ENCODE assay signal across 8 mouse cellular contexts in the genomic region with DNA sequence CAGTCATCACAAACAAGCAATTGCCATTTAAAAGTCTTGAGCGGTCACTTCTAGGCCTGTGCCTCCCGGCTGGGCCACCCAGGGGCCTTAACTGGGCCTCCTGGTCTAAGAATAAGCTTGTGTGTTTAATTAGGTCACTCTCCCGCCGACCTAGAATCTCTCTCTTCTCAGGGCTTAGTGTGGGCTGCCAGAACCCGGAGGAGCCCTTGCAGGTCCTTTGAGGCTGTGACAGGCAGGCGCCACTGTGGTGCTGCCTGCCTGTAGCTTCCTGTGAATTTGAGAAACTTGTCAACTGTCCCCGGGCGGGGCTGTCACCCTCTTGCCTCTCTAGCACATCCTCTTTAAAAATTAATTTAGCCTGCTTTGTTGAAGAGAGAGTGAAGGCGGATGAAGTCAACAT. TPM values are rescaled to one million over a fixed set of nuclear protein-coding genes. Genes with fewer than 3 reads are reported as not detected.
A peak's percentile ranks its signal among the peaks of the same experiment; 100 is the strongest.
DNase-seq lines count a peak whose midpoint lies in the region; ATAC-seq and TF ChIP-seq lines count a peak whose summit lies in the region.
"Had no signal": no experiment of that assay in that cellular context is flagged by ENCODE, and none has a peak within 500 bp of the region (broad histone marks: within the 10 kb centered on the region; RNA-seq: fewer than 3 reads in every experiment).

No protein-coding gene starts in this region.

- WGBS in midbrain, postnatal 0 days: 43% methylated on average over 9 of the region's 9 CpGs
- WGBS in midbrain, embryonic 15.5 days: 53% methylated on average over 9 of the region's 9 CpGs

- no peak for ATAC-seq in midbrain, postnatal 0 days (ENCODE audit: low FRiP score)
- no peak for ATAC-seq in midbrain, embryonic 15.5 days (replicated peaks)

- TF ChIP-seq CTCF in midbrain, postnatal 0 days (IDR thresholded peaks at IDR 0.05): no peak

- H3K27ac ChIP-seq in midbrain, postnatal 0 days (ENCODE audit: low read depth, low read length): no peak overlapping the region
- no peak overlapping the region for H3K27ac ChIP-seq in midbrain, embryonic 15.5 days

- H3K27me3 ChIP-seq in midbrain, postnatal 0 days (ENCODE audit: insufficient read depth, low read length): no peaks in the 10 kb centered on the region
- H3K27me3 ChIP-seq in midbrain, embryonic 15.5 days (replicated peaks): no peaks in the 10 kb centered on the region

- H3K4me3 ChIP-seq in midbrain, postnatal 0 days (ENCODE audit: low read depth, low read length): no peak overlapping the region
- H3K4me3 ChIP-seq in midbrain, embryonic 15.5 days: no peak overlapping the region
- H3K4me3 ChIP-seq: megakaryocyte, embryonic 14.5 days had no signal

- no peak overlapping the region for H3K9ac ChIP-seq in midbrain, postnatal 0 days (replicated peaks; ENCODE audit: low read length, poor library complexity, severe bottlenecking)
- H3K9ac ChIP-seq in midbrain, embryonic 15.5 days: no peak overlapping the region

- H3K4me2 ChIP-seq in midbrain, postnatal 0 days (ENCODE audit: low read depth, low read length, poor library complexity, severe bottlenecking): no peak overlapping the region
- no peak overlapping the region for H3K4me2 ChIP-seq in midbrain, embryonic 15.5 days

- H3K4me1 ChIP-seq in midbrain, postnatal 0 days (ENCODE audit: insufficient read depth, low read length): peaks cover 5% of the 10 kb centered on the region; the same call in 1 of the 2 replicates
- H3K4me1 ChIP-seq in midbrain, embryonic 15.5 days: no peaks in the 10 kb centered on the region

- peak; percentile 7 for DNase-seq in midbrain, postnatal 0 days (ENCODE audit: low spot score)
- DNase-seq in cerebellum, postnatal 36 days: peak; percentile 21 to 30
- DNase-seq in kidney, postnatal 36 days: peak; percentile 19 to 51
- peak; percentile 29 for DNase-seq in skeletal muscle tissue, adult 2 months (ENCODE audit: low read depth, low spot score)
- DNase-seq in adrenal gland, postnatal 14 days: no peak
- DNase-seq in urinary bladder, postnatal 14 days (ENCODE audit: low spot score): no peak

- H3K36me3 ChIP-seq in midbrain, postnatal 0 days (ENCODE audit: insufficient read depth, low read length): no peaks in the 10 kb centered on the region
- no peaks in the 10 kb centered on the region for H3K36me3 ChIP-seq in midbrain, embryonic 15.5 days (replicated peaks)

- H3K9me3 ChIP-seq in midbrain, postnatal 0 days (ENCODE audit: low read length): no peaks in the 10 kb centered on the region
- H3K9me3 ChIP-seq in midbrain, embryonic 15.5 days: no peaks in the 10 kb centered on the region

RNA-seq across cellular contexts. Expression of a gene that starts 45.2 kb away (rescaled TPM):
- total RNA-seq in midbrain, postnatal 0 days (2014; rRNA removed): 80.0 and 82.2 TPM in 2 replicates
- polyA plus RNA-seq in midbrain, postnatal 0 days (2015; fragmentation: Nextera tagmentation; extraction: Ambion mirVana): 44.9 and 47.7 TPM in 2 replicates
- 57.4 and 60.4 TPM in 2 replicates for polyA plus RNA-seq in midbrain, embryonic 15.5 days (2015; fragmentation: Nextera tagmentation; extraction: Ambion mirVana)
- total RNA-seq in adrenal gland, postnatal 14 days (2021): 19.1 and 24.3 TPM in 2 replicates

RNA-seq across cellular contexts. Expression of a gene that starts 53.2 kb away (rescaled TPM):
- total RNA-seq in midbrain, postnatal 0 days (2014; rRNA removed): 2.6 and 5.8 TPM in 2 replicates
- 4.8 and 5.0 TPM in 2 replicates for polyA plus RNA-seq in midbrain, postnatal 0 days (2015; fragmentation: Nextera tagmentation; extraction: Ambion mirVana)
- 6.7 and 8.8 TPM in 2 replicates for polyA plus RNA-seq in midbrain, embryonic 15.5 days (2015; fragmentation: Nextera tagmentation; extraction: Ambion mirVana)
- 9.3 and 10.4 TPM in 2 replicates for total RNA-seq in adrenal gland, postnatal 14 days (2021)

Comparison
In these comparisons a context has a peak if more than half of its experiments do, and no peak if none do; other contexts are left out.
1. DNase-seq: peak in midbrain, postnatal 0 days (single experiment), cerebellum, postnatal 36 days (2 of 2), kidney, postnatal 36 days (2 of 2) and skeletal muscle tissue, adult 2 months (single experiment); none in adrenal gland, postnatal 14 days (single experiment) and urinary bladder, postnatal 14 days (single experiment).